Mouse (Mus musculus): ENCODE data around the gene Creb3. TPM values are rescaled to one million over a fixed set of nuclear protein-coding genes. Genes with fewer than 3 reads are reported as not detected.

The Creb3 gene
- total and polyA plus RNA-seq, 3 experiments, result 123 to 207 (median 178) TPM

Other genes with a start within 250 kb of the Creb3 start
- gene Rusc2, start 180.4 kb upstream of the Creb3 start, total RNA-seq (2021), result 10 to 100 TPM; 38.0 to 44.3 TPM
- gene Rusc2, start 180.4 kb upstream of the Creb3 start, polyA plus RNA-seq (2012; rRNA removed), result 37.9 and 49.6 TPM in 2 replicates
- gene Fam166b, start 133.2 kb upstream of the Creb3 start, total RNA-seq (2021), result not detected
- gene Fam166b, start 133.2 kb upstream of the Creb3 start, polyA plus RNA-seq (2012; rRNA removed), result 0.52 TPM in 1 of 2 replicates, not detected in the other
- 10 to 100 TPM; 60.1 to 73.3 TPM for gene Tesk1, start 120.4 kb upstream of the Creb3 start, total RNA-seq (2021)
- gene Tesk1, start 120.4 kb upstream of the Creb3 start, polyA plus RNA-seq (2012; rRNA removed), result 124 and 142 TPM in 2 replicates
- gene Cd72, start 107.7 kb upstream of the Creb3 start, total RNA-seq (2021), result 1 to 10 TPM; 3.0 to 3.3 TPM
- gene Cd72, start 107.7 kb upstream of the Creb3 start, polyA plus RNA-seq (2012; rRNA removed), result 3.3 and 3.7 TPM in 2 replicates
- not detected for gene Sit1, start 78.6 kb upstream of the Creb3 start, total RNA-seq (2021)
- 0.28 and 0.73 TPM in 2 replicates for gene Sit1, start 78.6 kb upstream of the Creb3 start, polyA plus RNA-seq (2012; rRNA removed)
- gene Ccdc107, start 69.4 kb upstream of the Creb3 start, total RNA-seq (2021), result 10 to 100 TPM; 54.5 to 69.2 TPM
- gene Ccdc107, start 69.4 kb upstream of the Creb3 start, polyA plus RNA-seq (2012; rRNA removed), result 376 and 526 TPM in 2 replicates
- 1 to 10 TPM; 1.0 to 2.1 TPM for gene Arhgef39, start 62.6 kb upstream of the Creb3 start, total RNA-seq (2021)
- 4.8 and 6.6 TPM in 2 replicates for gene Arhgef39, start 62.6 kb upstream of the Creb3 start, polyA plus RNA-seq (2012; rRNA removed)
- gene Car9, start 55.4 kb upstream of the Creb3 start, total RNA-seq (2021), result under 1 TPM; 0.17 to 0.28 TPM
- gene Car9, start 55.4 kb upstream of the Creb3 start, polyA plus RNA-seq (2012; rRNA removed), result 0.57 and 1.4 TPM in 2 replicates
- gene Tpm2, start 38.6 kb upstream of the Creb3 start, total RNA-seq (2021), result 100 to 1,000 TPM in 1 of 2 experiments, 10 to 100 TPM in 1; 43.3 to 120 TPM
- gene Tpm2, start 38.6 kb upstream of the Creb3 start, polyA plus RNA-seq (2012; rRNA removed), result 21.1 and 34.6 TPM in 2 replicates
- 100 to 1,000 TPM; 167 to 207 TPM for gene Tln1, start 359 bp downstream of the Creb3 start, total RNA-seq (2021)
- 132 and 174 TPM in 2 replicates for gene Tln1, start 359 bp downstream of the Creb3 start, polyA plus RNA-seq (2012; rRNA removed)
- 10 to 100 TPM; 47.1 to 50.7 TPM for gene Rgp1, start 16.4 kb downstream of the Creb3 start, total RNA-seq (2021)
- 50.1 and 57.4 TPM in 2 replicates for gene Rgp1, start 16.4 kb downstream of the Creb3 start, polyA plus RNA-seq (2012; rRNA removed)
- 10 to 100 TPM in 1 of 2 experiments, 1 to 10 TPM in 1; 6.8 to 13.0 TPM for gene Gba2, start 16.5 kb downstream of the Creb3 start, total RNA-seq (2021)
- gene Gba2, start 16.5 kb downstream of the Creb3 start, polyA plus RNA-seq (2012; rRNA removed), result 13.4 and 13.9 TPM in 2 replicates
- 1 to 10 TPM; 1.2 to 3.0 TPM for gene Msmp, start 22.2 kb downstream of the Creb3 start, total RNA-seq (2021)
- gene Msmp, start 22.2 kb downstream of the Creb3 start, polyA plus RNA-seq (2012; rRNA removed), result 0.94 and 1.5 TPM in 2 replicates
- gene Npr2, start 69.6 kb downstream of the Creb3 start, total RNA-seq (2021), result 10 to 100 TPM; 23.3 to 36.1 TPM
- 34.1 and 38.0 TPM in 2 replicates for gene Npr2, start 69.6 kb downstream of the Creb3 start, polyA plus RNA-seq (2012; rRNA removed)
- under 1 TPM; 0.26 to 0.45 TPM for gene Spag8, start 91.3 kb downstream of the Creb3 start, total RNA-seq (2021)
- gene Spag8, start 91.3 kb downstream of the Creb3 start, polyA plus RNA-seq (2012; rRNA removed), result 1.2 and 2.2 TPM in 2 replicates
- 10 to 100 TPM; 48.8 to 96.9 TPM for gene Hint2, start 94.1 kb downstream of the Creb3 start, total RNA-seq (2021)
- gene Hint2, start 94.1 kb downstream of the Creb3 start, polyA plus RNA-seq (2012; rRNA removed), result 78.7 and 106 TPM in 2 replicates
- 1 to 10 TPM; 4.6 to 5.0 TPM for gene Tmem8b, start 106.6 kb downstream of the Creb3 start, total RNA-seq (2021)
- 14.7 and 17.5 TPM in 2 replicates for gene Tmem8b, start 106.6 kb downstream of the Creb3 start, polyA plus RNA-seq (2012; rRNA removed)
- under 1 TPM; 0.23 to 0.24 TPM for gene Fam221b, start 106.8 kb downstream of the Creb3 start, total RNA-seq (2021)
- gene Fam221b, start 106.8 kb downstream of the Creb3 start, polyA plus RNA-seq (2012; rRNA removed), result not detected in 2 replicates
- not detected for gene Olfr70, start 138.5 kb downstream of the Creb3 start, total RNA-seq (2021)
- not detected in 2 replicates for gene Olfr70, start 138.5 kb downstream of the Creb3 start, polyA plus RNA-seq (2012; rRNA removed)
- gene Olfr71, start 147.9 kb downstream of the Creb3 start, total RNA-seq (2021), result not detected
- not detected in 2 replicates for gene Olfr71, start 147.9 kb downstream of the Creb3 start, polyA plus RNA-seq (2012; rRNA removed)
- gene Hrct1, start 164.9 kb downstream of the Creb3 start, total RNA-seq (2021), result 1 to 10 TPM; 2.2 to 3.9 TPM
- 8.1 and 14.2 TPM in 2 replicates for gene Hrct1, start 164.9 kb downstream of the Creb3 start, polyA plus RNA-seq (2012; rRNA removed)
- 1 to 10 TPM; 1.5 to 2.4 TPM for gene Spaar, start 167.7 kb downstream of the Creb3 start, total RNA-seq (2021)
- 2.0 and 2.6 TPM in 2 replicates for gene Spaar, start 167.7 kb downstream of the Creb3 start, polyA plus RNA-seq (2012; rRNA removed)
- gene Olfr159, start 208.7 kb downstream of the Creb3 start, total RNA-seq (2021), result not detected
- not detected in 2 replicates for gene Olfr159, start 208.7 kb downstream of the Creb3 start, polyA plus RNA-seq (2012; rRNA removed)

Measured in adrenal gland, adult 2 months (tissue).